Mouse (Mus musculus): ENCODE data around the gene Cyth1. TPM values are rescaled to one million over a fixed set of nuclear protein-coding genes. Genes with fewer than 3 reads are reported as not detected.

The Cyth1 gene
- polyA plus RNA-seq, 1 experiment from 2014 or later: 30.7 TPM

GRCm38 (mm10) chr11:118249012-118249383 is 606 bp upstream of the Cyth1 start:
- Histone ChIP-seq H3K4me2 (replicated peaks) (peak overlapping the region; percentile 95), H3K36me3 (no peaks in the 10 kb centered on the region), H3K4me1 (replicated peaks) (peaks cover 28% of the 10 kb centered on the region), H3K27ac (peak overlapping the region; percentile 52), H3K4me3 (replicated peaks) (peak overlapping the region; percentile 84), H3K9ac (replicated peaks) (0 out of 2 replicates have a peak overlapping the region, but pooled peaks have one; percentile 17), H3K27me3 (no peaks in the 10 kb centered on the region), H3K9me3 (no peaks in the 10 kb centered on the region)
- ATAC-seq: peak; percentile 16
- WGBS: 1% methylated on average over 5 of the region's 5 CpGs

GRCm38 (mm10) chr11:118247359-118248095 is 865 bp downstream of the Cyth1 start:
- H3K4me1 ChIP-seq (replicated peaks): peaks cover 22% of the 10 kb centered on the region
- peak overlapping the region; percentile 84 for H3K4me3 ChIP-seq (replicated peaks)
- no peaks in the 10 kb centered on the region for H3K27me3 ChIP-seq
- 2% methylated on average over 43 of the region's 43 CpGs for WGBS
- H3K4me2 ChIP-seq (replicated peaks): peak overlapping the region; percentile 95
- H3K27ac ChIP-seq: peak overlapping the region; percentile 63
- H3K36me3 ChIP-seq: no peaks in the 10 kb centered on the region
- H3K9me3 ChIP-seq: no peaks in the 10 kb centered on the region
- ATAC-seq: peak; percentile 15
- peak overlapping the region; percentile 91 for H3K9ac ChIP-seq (replicated peaks)

- H3K27ac ChIP-seq: no peak overlapping the region
- no peaks in the 10 kb centered on the region for H3K9me3 ChIP-seq
- H3K9ac ChIP-seq (replicated peaks): peak overlapping the region; percentile 91
- no peaks in the 10 kb centered on the region for H3K36me3 ChIP-seq
- H3K27me3 ChIP-seq: no peaks in the 10 kb centered on the region
- H3K4me1 ChIP-seq (replicated peaks): peaks cover 29% of the 10 kb centered on the region
- WGBS: 55% methylated on average over 5 of the region's 5 CpGs
- H3K4me3 ChIP-seq (replicated peaks): peak overlapping the region; percentile 84
- ATAC-seq: no peak
- peak overlapping the region; percentile 95 for H3K4me2 ChIP-seq (replicated peaks)
These were observed 1.7 kb downstream of the Cyth1 start for GRCm38 (mm10) chr11:118246724-118247123.

- Histone ChIP-seq H3K9me3 (no peaks in the 10 kb centered on the region), H3K27me3 (no peaks in the 10 kb centered on the region), H3K4me2 (replicated peaks) (no peak overlapping the region), H3K36me3 (no peaks in the 10 kb centered on the region), H3K4me1 (replicated peaks) (peaks cover 33% of the 10 kb centered on the region), H3K27ac (no peak overlapping the region), H3K4me3 (replicated peaks) (no peak overlapping the region), H3K9ac (replicated peaks) (no peak overlapping the region)
- ATAC-seq: no peak
- 92% methylated on average over 2 of the region's 2 CpGs for whole genome bisulfite sequencing
These were observed 3.3 kb downstream of the Cyth1 start for GRCm38 (mm10) chr11:118245130-118245529.

GRCm38 (mm10) chr11:118243627-118244261 is 4.6 kb downstream of the Cyth1 start:
- H3K36me3 ChIP-seq: no peaks in the 10 kb centered on the region

GRCm38 (mm10) chr11:118242506-118242905 is 5.9 kb downstream of the Cyth1 start:
- Histone ChIP-seq H3K4me1 (replicated peaks) (peaks cover 39% of the 10 kb centered on the region), H3K27me3 (no peaks in the 10 kb centered on the region), H3K27ac (no peak overlapping the region), H3K4me2 (replicated peaks) (no peak overlapping the region), H3K36me3 (no peaks in the 10 kb centered on the region), H3K9me3 (no peaks in the 10 kb centered on the region), H3K4me3 (replicated peaks) (no peak overlapping the region), H3K9ac (replicated peaks) (no peak overlapping the region)
- 76% methylated on average over 4 of the region's 4 CpGs for WGBS
- ATAC-seq: no peak

More at GRCm38 (mm10) chr11:118243627-118244261, 4.6 kb downstream of the Cyth1 start:
- no peaks in the 10 kb centered on the region for H3K9me3 ChIP-seq
- H3K27me3 ChIP-seq: no peaks in the 10 kb centered on the region
- 85% methylated on average over 6 of the region's 6 CpGs for WGBS
- H3K4me2 ChIP-seq (replicated peaks): no peak overlapping the region
- H3K27ac ChIP-seq: no peak overlapping the region
- ATAC-seq: no peak
- H3K4me1 ChIP-seq (replicated peaks): peaks cover 40% of the 10 kb centered on the region
- no peak overlapping the region for H3K9ac ChIP-seq (replicated peaks)
- no peak overlapping the region for H3K4me3 ChIP-seq (replicated peaks)

- ATAC-seq: no peak
- H3K27ac ChIP-seq: no peak overlapping the region
- H3K4me1 ChIP-seq (replicated peaks): peaks cover 24% of the 10 kb centered on the region
- WGBS: 87% methylated on average over 4 of the region's 4 CpGs
- no peaks in the 10 kb centered on the region for H3K9me3 ChIP-seq
- no peaks in the 10 kb centered on the region for H3K36me3 ChIP-seq
- no peak overlapping the region for H3K4me2 ChIP-seq (replicated peaks)
- no peaks in the 10 kb centered on the region for H3K27me3 ChIP-seq
- no peak overlapping the region for H3K9ac ChIP-seq (replicated peaks)
- no peak overlapping the region for H3K4me3 ChIP-seq (replicated peaks)
These were observed 8.0 kb downstream of the Cyth1 start for GRCm38 (mm10) chr11:118240388-118240787.

- H3K4me3 ChIP-seq (replicated peaks): no peak overlapping the region
- ATAC-seq: peak; percentile 40; the same call in 1 of the 2 replicates
- 56% methylated on average over 14 of the region's 14 CpGs for WGBS
- no peaks in the 10 kb centered on the region for H3K27me3 ChIP-seq
- H3K9me3 ChIP-seq: no peaks in the 10 kb centered on the region
- H3K4me1 ChIP-seq (replicated peaks): peaks cover 24% of the 10 kb centered on the region
- no peak overlapping the region for H3K4me2 ChIP-seq (replicated peaks)
- H3K27ac ChIP-seq: no peak overlapping the region
- H3K9ac ChIP-seq (replicated peaks): 0 out of 2 replicates have a peak overlapping the region, but pooled peaks have one; percentile 8
- H3K36me3 ChIP-seq: no peaks in the 10 kb centered on the region
These were observed 8.9 kb downstream of the Cyth1 start for GRCm38 (mm10) chr11:118239281-118240198.

GRCm38 (mm10) chr11:118236520-118237190 is 11.7 kb downstream of the Cyth1 start:
- H3K4me2 ChIP-seq (replicated peaks): no peak overlapping the region
- H3K4me3 ChIP-seq (replicated peaks): no peak overlapping the region
- H3K4me1 ChIP-seq (replicated peaks): peaks cover 21% of the 10 kb centered on the region
- H3K27me3 ChIP-seq: no peaks in the 10 kb centered on the region
- no peaks in the 10 kb centered on the region for H3K9me3 ChIP-seq
- H3K36me3 ChIP-seq: no peaks in the 10 kb centered on the region
- WGBS: 79% methylated on average over 6 of the region's 6 CpGs
- ATAC-seq: no peak
- H3K9ac ChIP-seq (replicated peaks): no peak overlapping the region
- no peak overlapping the region for H3K27ac ChIP-seq

- Histone ChIP-seq H3K27ac (no peak overlapping the region), H3K9me3 (no peaks in the 10 kb centered on the region), H3K4me1 (replicated peaks) (peaks cover 15% of the 10 kb centered on the region), H3K27me3 (no peaks in the 10 kb centered on the region), H3K36me3 (no peaks in the 10 kb centered on the region), H3K4me3 (replicated peaks) (no peak overlapping the region), H3K4me2 (replicated peaks) (no peak overlapping the region), H3K9ac (replicated peaks) (no peak overlapping the region)
- WGBS: 78% methylated on average over 7 of the region's 7 CpGs
- no peak for ATAC-seq
These were observed 13.5 kb downstream of the Cyth1 start for GRCm38 (mm10) chr11:118234929-118235328.

GRCm38 (mm10) chr11:118234500-118234899 is 13.9 kb downstream of the Cyth1 start:
- H3K9ac ChIP-seq (replicated peaks): no peak overlapping the region
- H3K36me3 ChIP-seq: no peaks in the 10 kb centered on the region
- ATAC-seq: no peak
- WGBS: 80% methylated on average over 6 of the region's 6 CpGs
- H3K4me1 ChIP-seq (replicated peaks): peaks cover 10% of the 10 kb centered on the region
- no peaks in the 10 kb centered on the region for H3K27me3 ChIP-seq
- no peak overlapping the region for H3K27ac ChIP-seq
- no peak overlapping the region for H3K4me3 ChIP-seq (replicated peaks)
- H3K9me3 ChIP-seq: no peaks in the 10 kb centered on the region
- H3K4me2 ChIP-seq (replicated peaks): no peak overlapping the region

Measured in midbrain, embryonic 13.5 days (tissue).